Mouse (Mus musculus) activated CD4-positive, CD25-positive, alpha-beta regulatory T cell (primary cell): ENCODE measurements around the gene Jun. TPM values are rescaled to one million over a fixed set of nuclear protein-coding genes. Genes with fewer than 3 reads are reported as not detected.

Experiments used
- polyA plus RNA-seq, 2 experiments: library from polyadenylated mRNA; unstranded; fragments of 100-300 nt; shearing (Covaris generic); gene quantifications; one replicate each; pipeline ENCODE4 v1.2.1; 2017

Jun gene
- 10 to 100 TPM in 1 of 2 experiments, 1 to 10 TPM in 1; 7.6 to 37.9 TPM for polyA plus RNA-seq

GRCm38 (mm10) chr4:95052025-95052899 is at the start of gene Jun:
Gene Jun, minus strand, starts transcription at chr4:95052222.

Other genes starting within 250 kb of the Jun start
- gene Eqtn, start 123.4 kb downstream of the Jun start, polyA plus RNA-seq: under 1 TPM in 1 of 2 experiments, not detected in 1; 0.22 TPM
- 10 to 100 TPM; 42.4 to 54.4 TPM for gene Mysm1, start 73.1 kb downstream of the Jun start, polyA plus RNA-seq